Mouse (Mus musculus): ENCODE results near the gene Tcf7l1. TPM values are rescaled to one million over a fixed set of nuclear protein-coding genes. Genes with fewer than 3 reads are reported as not detected.

The Tcf7l1 gene
- total RNA-seq, 1 experiment = 14.5 TPM

DNA sequence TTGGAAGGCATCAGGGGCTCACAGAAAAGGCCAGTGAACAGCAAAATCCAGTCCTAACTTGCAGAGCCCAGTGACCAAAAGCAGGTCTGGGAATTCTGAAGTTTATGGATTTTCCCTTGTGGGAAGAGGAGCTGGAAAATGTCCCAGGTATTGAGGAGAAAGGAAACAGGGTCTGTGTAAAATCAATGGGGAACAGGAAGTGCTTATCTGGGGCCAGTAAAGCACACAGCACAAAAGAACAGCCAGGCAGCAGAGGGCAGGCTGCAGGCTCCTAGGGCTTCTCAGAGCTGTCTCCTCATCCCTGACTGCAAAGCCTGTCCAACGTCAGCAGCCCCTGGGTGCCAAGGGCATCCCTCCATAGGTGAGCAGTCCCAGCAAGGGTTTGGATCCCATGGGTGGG lies 126.1 kb downstream of the Tcf7l1 start:
- no peak overlapping the region for H3K4me3 ChIP-seq (ENCODE audit: insufficient read depth in 1 of 2, low read depth in 1 of 2, low read length in 2 of 2, poor library complexity in 1 of 2, severe bottlenecking in 1 of 2)
- no peaks in the 10 kb centered on the region for H3K9me3 ChIP-seq (ENCODE audit: control insufficient read depth, insufficient read depth, low read depth, low read length)
- H3K27ac ChIP-seq (ENCODE audit: insufficient read depth, low read depth, low read length, poor library complexity, severe bottlenecking) = no peak overlapping the region
- DNase-seq (ENCODE audit: low read depth, low spot score) = no peak
- H3K9ac ChIP-seq (ENCODE audit: insufficient read depth, low read depth, low read length, poor library complexity, severe bottlenecking) = no peak overlapping the region
- in situ Hi-C loops (cut with MboI; ENCODE audit: low sequenced_read_pairs in 2 of 2, unreplicated experiment in 2 of 2) = no loop called here
- no peaks in the 10 kb centered on the region for H3K36me3 ChIP-seq (ENCODE audit: control insufficient read depth, insufficient read depth, low read length, poor library complexity, severe bottlenecking)
- TF ChIP-seq HCFC1 (IDR thresholded peaks at IDR 0.05; ENCODE audit: borderline replicate concordance, insufficient read depth, low read length) (no peak), ZNF384 (IDR thresholded peaks at IDR 0.05; ENCODE audit: low read depth, low read length) (no peak), MAFK (IDR thresholded peaks at IDR 0.05; ENCODE audit: insufficient read depth, low read depth, low read length) (no peak), CHD2 (IDR thresholded peaks at IDR 0.05; ENCODE audit: low read depth, low read length) (no peak)
- H3K4me1 ChIP-seq (ENCODE audit: control insufficient read depth in 2 of 2, insufficient read depth in 2 of 2, low read length in 2 of 2, poor library complexity in 1 of 2) = peaks cover 0 to 2% of the 10 kb centered on the region in 2 experiments; a peak in 1 of 4 replicates

DNA sequence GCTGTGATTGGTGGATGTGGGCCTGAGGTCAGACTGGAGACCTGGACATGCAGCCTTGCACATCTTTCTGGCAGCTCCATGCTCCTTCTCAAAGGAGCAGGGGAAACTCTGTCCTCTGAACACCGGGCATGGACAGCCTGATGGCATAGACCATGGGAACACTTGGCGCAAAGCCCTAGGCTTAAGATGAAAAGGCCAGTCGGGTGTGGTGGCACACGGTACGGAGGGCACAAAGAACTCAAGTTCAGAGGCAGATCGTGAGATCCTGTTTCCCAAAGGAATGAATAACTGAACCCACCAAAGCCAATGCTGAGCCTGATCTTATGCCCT lies 128.7 kb downstream of the Tcf7l1 start:
- Histone ChIP-seq H3K9me3 (ENCODE audit: control insufficient read depth, insufficient read depth, low read depth, low read length) (no peaks in the 10 kb centered on the region), H3K36me3 (ENCODE audit: control insufficient read depth, insufficient read depth, low read length, poor library complexity, severe bottlenecking) (no peaks in the 10 kb centered on the region), H3K4me3 (ENCODE audit: insufficient read depth in 1 of 2, low read depth in 1 of 2, low read length in 2 of 2, poor library complexity in 1 of 2, severe bottlenecking in 1 of 2) (no peak overlapping the region), H3K27ac (ENCODE audit: insufficient read depth, low read depth, low read length, poor library complexity, severe bottlenecking) (no peak overlapping the region), H3K4me1 (ENCODE audit: control insufficient read depth in 2 of 2, insufficient read depth in 2 of 2, low read length in 2 of 2, poor library complexity in 1 of 2) (peaks cover 4 to 5% of the 10 kb centered on the region in 2 experiments; a peak in 3 of 4 replicates), H3K9ac (ENCODE audit: insufficient read depth, low read depth, low read length, poor library complexity, severe bottlenecking) (no peak overlapping the region)
- DNase-seq (ENCODE audit: low read depth, low spot score) = no peak
- no peak for TF ChIP-seq CHD2 (IDR thresholded peaks at IDR 0.05; ENCODE audit: low read depth, low read length)
- no peak for TF ChIP-seq ZC3H11A (IDR thresholded peaks at IDR 0.05; ENCODE audit: borderline replicate concordance, low read depth, low read length)
- no peak for TF ChIP-seq HCFC1 (IDR thresholded peaks at IDR 0.05; ENCODE audit: borderline replicate concordance, insufficient read depth, low read length)
- no peak for TF ChIP-seq ZNF384 (IDR thresholded peaks at IDR 0.05; ENCODE audit: low read depth, low read length)
- no peak for TF ChIP-seq MAFK (IDR thresholded peaks at IDR 0.05; ENCODE audit: insufficient read depth, low read depth, low read length)
- in situ Hi-C loops (cut with MboI; ENCODE audit: low sequenced_read_pairs in 2 of 2, unreplicated experiment in 2 of 2) = no loop called here

DNA sequence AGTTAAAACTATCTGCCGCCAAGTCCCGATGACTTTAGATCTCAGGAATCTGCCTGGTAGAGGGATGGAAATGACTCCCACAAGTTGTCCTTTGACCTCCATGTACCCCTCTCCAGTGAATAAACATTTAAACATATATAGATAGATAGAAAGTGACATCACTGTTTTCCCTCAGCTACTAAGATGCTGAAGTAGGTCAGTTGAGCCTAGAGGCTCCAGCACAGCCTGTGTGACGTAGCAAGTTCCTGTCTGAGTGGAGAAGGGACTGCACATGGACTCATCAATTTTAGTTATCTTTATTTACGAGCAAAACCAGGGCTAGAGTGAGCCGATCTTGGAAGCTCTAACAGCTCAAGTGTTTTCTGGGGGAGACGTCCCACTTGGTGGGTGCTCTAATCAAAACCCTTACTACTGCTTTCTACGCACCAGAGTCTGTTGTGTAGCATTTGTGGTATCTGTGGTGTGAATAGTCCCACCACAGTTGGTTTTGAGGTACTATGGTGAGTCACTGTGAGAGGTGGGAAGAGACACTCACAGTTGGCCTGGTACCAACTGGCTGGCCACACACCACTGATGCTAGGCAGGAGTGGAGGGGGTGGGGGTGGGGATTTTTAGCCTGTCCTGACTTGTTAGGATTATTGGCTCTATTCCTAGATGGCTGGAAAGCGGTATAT lies 129.2 kb downstream of the Tcf7l1 start:
- Histone ChIP-seq H3K36me3 (ENCODE audit: control insufficient read depth, insufficient read depth, low read length, poor library complexity, severe bottlenecking) (no peaks in the 10 kb centered on the region), H3K4me1 (ENCODE audit: control insufficient read depth in 2 of 2, insufficient read depth in 2 of 2, low read length in 2 of 2, poor library complexity in 1 of 2) (peaks cover 4 to 5% of the 10 kb centered on the region in 2 experiments; a peak in 3 of 4 replicates), H3K9me3 (ENCODE audit: control insufficient read depth, insufficient read depth, low read depth, low read length) (no peaks in the 10 kb centered on the region), H3K4me3 (ENCODE audit: insufficient read depth in 1 of 2, low read depth in 1 of 2, low read length in 2 of 2, poor library complexity in 1 of 2, severe bottlenecking in 1 of 2) (no peak overlapping the region), H3K9ac (ENCODE audit: insufficient read depth, low read depth, low read length, poor library complexity, severe bottlenecking) (no peak overlapping the region), H3K27ac (ENCODE audit: insufficient read depth, low read depth, low read length, poor library complexity, severe bottlenecking) (no peak overlapping the region)
- no peak for DNase-seq (ENCODE audit: low read depth, low spot score)
- no peak for TF ChIP-seq MAFK (IDR thresholded peaks at IDR 0.05; ENCODE audit: insufficient read depth, low read depth, low read length)
- no peak for TF ChIP-seq ZC3H11A (IDR thresholded peaks at IDR 0.05; ENCODE audit: borderline replicate concordance, low read depth, low read length)
- TF ChIP-seq HCFC1 (IDR thresholded peaks at IDR 0.05; ENCODE audit: borderline replicate concordance, insufficient read depth, low read length) = no peak
- TF ChIP-seq CHD2 (IDR thresholded peaks at IDR 0.05; ENCODE audit: low read depth, low read length) = no peak
- TF ChIP-seq ZNF384 (IDR thresholded peaks at IDR 0.05; ENCODE audit: low read depth, low read length) = no peak
- in situ Hi-C loops (cut with MboI; ENCODE audit: low sequenced_read_pairs in 2 of 2, unreplicated experiment in 2 of 2) = no loop called here

DNA sequence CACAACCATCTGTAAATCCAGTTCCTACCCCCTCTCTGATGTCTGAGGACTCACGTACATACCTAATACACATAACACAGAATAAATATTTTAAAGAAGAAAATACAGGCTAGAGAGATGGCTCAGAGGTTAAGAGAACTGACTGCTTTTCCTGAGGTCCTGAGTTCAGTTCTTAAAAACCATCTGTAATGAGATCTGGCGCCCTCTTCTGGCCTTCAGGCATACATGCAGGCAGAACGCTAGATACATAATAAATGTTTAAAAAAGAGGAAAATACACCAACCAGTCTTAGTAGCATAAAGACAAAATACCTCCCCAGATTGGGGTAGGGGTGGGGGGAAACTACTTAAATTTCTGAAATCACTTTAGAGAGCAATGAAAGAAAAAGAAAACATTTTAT lies 131.0 kb downstream of the Tcf7l1 start:
- TF ChIP-seq MAFK (IDR thresholded peaks at IDR 0.05; ENCODE audit: insufficient read depth, low read depth, low read length) (no peak), HCFC1 (IDR thresholded peaks at IDR 0.05; ENCODE audit: borderline replicate concordance, insufficient read depth, low read length) (no peak), ZNF384 (IDR thresholded peaks at IDR 0.05; ENCODE audit: low read depth, low read length) (no peak), CHD2 (IDR thresholded peaks at IDR 0.05; ENCODE audit: low read depth, low read length) (no peak), ZC3H11A (IDR thresholded peaks at IDR 0.05; ENCODE audit: borderline replicate concordance, low read depth, low read length) (no peak; the same call in 1 of the 2 replicates)
- in situ Hi-C loops (cut with MboI; ENCODE audit: low sequenced_read_pairs in 2 of 2, unreplicated experiment in 2 of 2) = no loop called here
- no peak overlapping the region for H3K9ac ChIP-seq (ENCODE audit: insufficient read depth, low read depth, low read length, poor library complexity, severe bottlenecking)
- no peaks in the 10 kb centered on the region for H3K36me3 ChIP-seq (ENCODE audit: control insufficient read depth, insufficient read depth, low read length, poor library complexity, severe bottlenecking)
- H3K9me3 ChIP-seq (ENCODE audit: control insufficient read depth, insufficient read depth, low read depth, low read length) = no peaks in the 10 kb centered on the region
- H3K4me3 ChIP-seq (ENCODE audit: insufficient read depth in 1 of 2, low read depth in 1 of 2, low read length in 2 of 2, poor library complexity in 1 of 2, severe bottlenecking in 1 of 2) = no peak overlapping the region
- no peak overlapping the region for H3K27ac ChIP-seq (ENCODE audit: insufficient read depth, low read depth, low read length, poor library complexity, severe bottlenecking)
- DNase-seq (ENCODE audit: low read depth, low spot score) = peak; percentile 49
- H3K4me1 ChIP-seq (ENCODE audit: control insufficient read depth in 2 of 2, insufficient read depth in 2 of 2, low read length in 2 of 2, poor library complexity in 1 of 2) = peaks cover 4 to 5% of the 10 kb centered on the region in 2 experiments; a peak in 3 of 4 replicates
